Mouse (Mus musculus): ENCODE measurements at regions not wholly inside any gene's neighbourhood (a gene's known extent, or its start where the extent isn't known, plus 50 kb on each side); places are given as distances from the start of the nearest gene placed in this dataset.
"Not testable (repeated sequence)": the region's sequence is repeated elsewhere in the genome, so short reads cannot be mapped to it uniquely, and the experiment has no call there.

DNA sequence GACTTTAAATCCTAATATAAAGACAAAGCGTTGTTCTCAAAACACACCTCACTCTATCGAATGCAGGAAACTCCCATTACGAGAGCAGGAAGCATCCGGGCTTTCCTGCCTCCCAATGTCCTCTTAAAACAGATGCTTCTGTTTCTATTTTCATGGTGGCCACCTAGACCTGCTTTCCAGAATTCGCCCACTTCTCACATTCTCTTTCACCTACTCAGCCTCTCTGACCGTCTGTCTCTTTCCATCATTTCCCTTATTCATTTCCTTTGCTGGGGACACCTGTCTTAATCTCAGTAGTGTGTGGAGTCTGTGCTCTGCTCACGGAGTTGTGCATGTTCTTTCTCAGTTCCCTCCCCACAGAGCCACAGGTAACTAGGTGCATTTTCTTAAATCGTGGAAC is 240.3 kb downstream of the Fam198b start:
- Histone ChIP-seq H3K9ac (ENCODE audit: low read length) (no peak overlapping the region), H3K36me3 (ENCODE audit: control insufficient read depth, insufficient read depth, low read length) (no peaks in the 10 kb centered on the region), H3K27me3 (ENCODE audit: control insufficient read depth, insufficient read depth, low read length) (no peaks in the 10 kb centered on the region), H3K4me1 (ENCODE audit: control insufficient read depth in 2 of 2, insufficient read depth in 2 of 2, low read length in 2 of 2) (no peaks in the 10 kb centered on the region), H3K27ac (replicated peaks in 1 of 2; ENCODE audit: control insufficient read depth in 1 of 2, insufficient read depth in 1 of 2, low read depth in 2 of 2, low read length in 2 of 2) (no peak overlapping the region), H3K4me3 (ENCODE audit: control insufficient read depth in 1 of 2, insufficient read depth in 1 of 2, low read depth in 1 of 2, low read length in 2 of 2) (no peak overlapping the region), H3K9me3 (ENCODE audit: control insufficient read depth, low read length) (no peaks in the 10 kb centered on the region), H3K4me2 (ENCODE audit: low read length) (no peak overlapping the region)
- no peak for ATAC-seq (ENCODE audit: insufficient number of reproducible peaks, insufficient read depth, low FRiP score, low read depth)
- 76% methylated on average over 8 of the region's 8 CpGs for WGBS

DNA sequence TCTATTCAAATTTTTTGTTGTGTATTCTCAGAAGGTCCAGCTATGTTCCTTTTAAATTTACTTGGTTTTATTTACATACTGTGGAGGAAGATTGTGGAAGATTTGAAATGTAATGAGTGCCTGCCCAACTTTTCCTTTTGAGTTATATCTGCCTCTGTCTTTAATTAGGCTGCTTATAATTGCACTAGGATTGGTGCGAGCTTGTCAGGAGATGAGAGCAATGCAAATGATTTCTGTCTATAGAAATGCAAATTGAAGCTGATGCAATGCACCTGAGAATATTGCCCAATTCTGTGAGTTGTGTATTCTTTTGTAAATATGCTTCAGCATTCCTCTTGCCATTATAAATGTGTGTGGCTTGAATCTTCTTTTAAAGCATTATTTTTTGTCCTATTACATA is 257.4 kb downstream of the Fam198b start:
- Histone ChIP-seq H3K4me1 (ENCODE audit: control insufficient read depth in 2 of 2, insufficient read depth in 2 of 2, low read length in 2 of 2) (no peaks in the 10 kb centered on the region), H3K27me3 (ENCODE audit: control insufficient read depth, insufficient read depth, low read length) (no peaks in the 10 kb centered on the region), H3K9ac (ENCODE audit: low read length) (no peak overlapping the region), H3K36me3 (ENCODE audit: control insufficient read depth, insufficient read depth, low read length) (no peaks in the 10 kb centered on the region), H3K4me2 (ENCODE audit: low read length) (no peak overlapping the region), H3K27ac (replicated peaks in 1 of 2; ENCODE audit: control insufficient read depth in 1 of 2, insufficient read depth in 1 of 2, low read depth in 2 of 2, low read length in 2 of 2) (no peak overlapping the region), H3K9me3 (ENCODE audit: control insufficient read depth, low read length) (no peaks in the 10 kb centered on the region), H3K4me3 (ENCODE audit: control insufficient read depth in 1 of 2, insufficient read depth in 1 of 2, low read depth in 1 of 2, low read length in 2 of 2) (no peak overlapping the region)
- 92% methylated on average over 1 of the region's 1 CpGs for WGBS
- no peak for ATAC-seq (ENCODE audit: insufficient number of reproducible peaks, insufficient read depth, low FRiP score, low read depth)

DNA sequence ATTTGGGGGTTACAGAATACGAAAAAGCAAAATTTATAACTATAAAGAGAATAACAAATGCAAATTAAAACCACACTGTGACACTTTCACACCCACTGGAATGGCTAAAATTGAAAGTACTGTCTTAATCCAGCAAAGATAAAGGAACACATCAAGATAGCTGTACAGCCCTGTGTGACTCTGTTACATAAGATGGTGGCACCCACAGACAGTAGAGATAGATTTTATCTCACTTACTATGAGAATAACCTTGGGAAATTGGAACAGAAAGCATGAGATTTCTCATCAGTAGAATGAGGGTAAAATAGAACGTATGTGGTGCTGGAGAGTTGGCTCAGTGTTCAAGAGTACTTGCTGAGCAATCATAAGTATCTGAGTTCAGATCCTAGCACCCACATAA is 276.1 kb downstream of the Fam198b start:
- no peak for ATAC-seq (ENCODE audit: insufficient number of reproducible peaks, insufficient read depth, low FRiP score, low read depth)
- Histone ChIP-seq H3K4me3 (ENCODE audit: control insufficient read depth in 1 of 2, insufficient read depth in 1 of 2, low read depth in 1 of 2, low read length in 2 of 2) (no peak overlapping the region), H3K9me3 (ENCODE audit: control insufficient read depth, low read length) (no peaks in the 10 kb centered on the region), H3K36me3 (ENCODE audit: control insufficient read depth, insufficient read depth, low read length) (no peaks in the 10 kb centered on the region), H3K27ac (replicated peaks in 1 of 2; ENCODE audit: control insufficient read depth in 1 of 2, insufficient read depth in 1 of 2, low read depth in 2 of 2, low read length in 2 of 2) (no peak overlapping the region), H3K4me2 (ENCODE audit: low read length) (no peak overlapping the region), H3K27me3 (ENCODE audit: control insufficient read depth, insufficient read depth, low read length) (no peaks in the 10 kb centered on the region), H3K9ac (ENCODE audit: low read length) (no peak overlapping the region), H3K4me1 (ENCODE audit: control insufficient read depth in 2 of 2, insufficient read depth in 2 of 2, low read length in 2 of 2) (no peaks in the 10 kb centered on the region)
- WGBS: 66% methylated on average over 2 of the region's 2 CpGs

DNA sequence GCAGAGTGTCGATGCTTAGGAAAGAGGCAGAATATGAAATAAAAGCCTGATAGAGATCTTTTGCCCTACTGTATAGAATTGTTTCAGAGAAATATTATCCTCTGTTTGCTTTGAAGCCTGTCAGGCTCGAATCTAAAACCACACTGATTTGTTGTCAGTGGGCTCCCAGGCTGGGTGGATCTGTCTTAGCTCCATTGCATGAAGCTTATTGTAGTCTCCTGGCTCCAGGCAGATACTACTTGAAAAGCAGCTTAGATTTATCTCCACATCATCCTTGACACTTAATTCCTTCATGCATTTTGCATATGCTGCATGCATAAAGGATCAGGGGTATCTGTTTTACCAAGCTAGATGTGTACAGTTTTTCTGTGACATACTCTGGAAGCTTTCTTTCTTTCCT is 297.4 kb downstream of the Fam198b start:
- 57% methylated on average over 2 of the region's 2 CpGs for WGBS
- no peaks in the 10 kb centered on the region for H3K27me3 ChIP-seq (ENCODE audit: control insufficient read depth, insufficient read depth, low read length)
- no peak for ATAC-seq (ENCODE audit: insufficient number of reproducible peaks, insufficient read depth, low FRiP score, low read depth)

DNA sequence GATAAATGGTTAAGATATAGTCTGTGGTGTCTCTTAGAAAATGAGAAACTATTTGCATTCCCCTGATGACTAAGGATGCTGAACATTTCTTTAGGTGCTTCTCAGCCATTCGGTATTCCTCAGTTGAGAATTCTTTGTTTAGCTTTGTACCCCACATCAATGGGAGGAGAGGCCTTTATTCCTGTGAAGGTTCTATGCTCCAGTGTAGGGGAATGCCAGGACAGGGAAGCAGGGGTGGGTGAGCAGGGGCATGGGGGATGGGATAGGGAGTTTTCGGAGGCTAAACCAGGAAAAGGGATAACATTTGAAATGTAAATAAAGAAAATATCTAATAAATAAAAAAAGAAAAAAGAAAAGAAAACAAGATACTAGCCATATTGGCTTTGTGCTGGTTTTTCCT is 297.8 kb downstream of the Fam198b start:
- not testable (repeated sequence) for H3K36me3 ChIP-seq (ENCODE audit: control insufficient read depth, insufficient read depth, low read length); H3K4me3 ChIP-seq (ENCODE audit: control insufficient read depth in 1 of 2, insufficient read depth in 1 of 2, low read depth in 1 of 2, low read length in 2 of 2); H3K9me3 ChIP-seq (ENCODE audit: control insufficient read depth, low read length); H3K27ac ChIP-seq (replicated peaks in 1 of 2; ENCODE audit: control insufficient read depth in 1 of 2, insufficient read depth in 1 of 2, low read depth in 2 of 2, low read length in 2 of 2); H3K4me2 ChIP-seq (ENCODE audit: low read length); H3K27me3 ChIP-seq (ENCODE audit: control insufficient read depth, insufficient read depth, low read length); H3K4me1 ChIP-seq (ENCODE audit: control insufficient read depth in 2 of 2, insufficient read depth in 2 of 2, low read length in 2 of 2); ATAC-seq (ENCODE audit: insufficient number of reproducible peaks, insufficient read depth, low FRiP score, low read depth); H3K9ac ChIP-seq (ENCODE audit: low read length)
- WGBS: 69% methylated on average over 2 of the region's 2 CpGs

More for the DNA sequence above, 297.4 kb downstream of the Fam198b start:
- H3K4me2 ChIP-seq (ENCODE audit: low read length): no peak overlapping the region
- H3K9me3 ChIP-seq (ENCODE audit: control insufficient read depth, low read length): no peaks in the 10 kb centered on the region
- no peak overlapping the region for H3K4me3 ChIP-seq (ENCODE audit: control insufficient read depth in 1 of 2, insufficient read depth in 1 of 2, low read depth in 1 of 2, low read length in 2 of 2)
- H3K36me3 ChIP-seq (ENCODE audit: control insufficient read depth, insufficient read depth, low read length): no peaks in the 10 kb centered on the region
- no peak overlapping the region for H3K27ac ChIP-seq (replicated peaks in 1 of 2; ENCODE audit: control insufficient read depth in 1 of 2, insufficient read depth in 1 of 2, low read depth in 2 of 2, low read length in 2 of 2)
- no peak overlapping the region for H3K9ac ChIP-seq (ENCODE audit: low read length)
- no peaks in the 10 kb centered on the region for H3K4me1 ChIP-seq (ENCODE audit: control insufficient read depth in 2 of 2, insufficient read depth in 2 of 2, low read length in 2 of 2)

DNA sequence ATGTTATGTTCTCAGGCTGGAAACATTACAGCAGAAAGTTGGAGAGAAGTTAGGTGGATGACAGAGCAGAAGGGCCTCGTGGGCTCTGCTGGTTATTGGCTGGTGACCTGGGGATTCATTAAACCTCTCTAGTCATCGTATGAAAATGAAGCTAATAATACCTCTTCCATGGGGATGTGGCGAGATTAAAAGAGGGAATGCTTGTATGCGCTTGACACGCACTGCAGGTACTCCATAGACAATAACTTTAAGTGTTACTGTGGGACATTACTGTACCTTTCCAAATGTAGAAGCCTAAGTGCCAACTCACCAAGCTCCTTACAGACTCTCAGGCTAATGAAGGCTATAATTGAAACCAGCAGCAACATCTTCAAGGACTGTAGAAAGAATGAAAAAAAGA is 303.1 kb downstream of the Fam198b start:
- H3K9me3 ChIP-seq (ENCODE audit: control insufficient read depth, low read length): no peaks in the 10 kb centered on the region
- WGBS: 76% methylated on average over 5 of the region's 5 CpGs

DNA sequence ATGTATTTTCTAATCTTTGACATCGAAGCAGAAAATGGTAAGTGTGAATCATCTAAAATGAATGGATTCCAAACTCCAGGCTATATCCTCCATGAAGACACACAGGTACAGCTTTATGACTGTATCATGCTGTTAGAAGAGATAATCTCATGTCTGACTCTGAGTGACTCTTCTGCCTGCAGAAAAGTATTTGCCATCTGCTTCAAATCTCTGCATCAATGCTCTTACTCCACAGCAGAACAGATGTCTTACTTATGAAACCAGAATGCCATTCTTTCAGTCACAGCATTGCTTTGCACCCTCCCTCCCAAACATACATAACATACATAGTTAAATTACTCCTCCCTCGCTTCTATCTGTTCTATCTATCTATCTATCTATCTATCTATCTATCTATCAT is 316.6 kb downstream of the Fam198b start:
- no peak overlapping the region for H3K27ac ChIP-seq (replicated peaks in 1 of 2; ENCODE audit: control insufficient read depth in 1 of 2, insufficient read depth in 1 of 2, low read depth in 2 of 2, low read length in 2 of 2)
- no peak overlapping the region for H3K4me3 ChIP-seq (ENCODE audit: control insufficient read depth in 1 of 2, insufficient read depth in 1 of 2, low read depth in 1 of 2, low read length in 2 of 2)
- no peaks in the 10 kb centered on the region for H3K36me3 ChIP-seq (ENCODE audit: control insufficient read depth, insufficient read depth, low read length)
- no peak overlapping the region for H3K4me2 ChIP-seq (ENCODE audit: low read length)
- 74% methylated on average over 2 of the region's 2 CpGs for WGBS
- no peaks in the 10 kb centered on the region for H3K4me1 ChIP-seq (ENCODE audit: control insufficient read depth in 2 of 2, insufficient read depth in 2 of 2, low read length in 2 of 2)
- H3K9me3 ChIP-seq (ENCODE audit: control insufficient read depth, low read length): no peaks in the 10 kb centered on the region
- H3K27me3 ChIP-seq (ENCODE audit: control insufficient read depth, insufficient read depth, low read length): no peaks in the 10 kb centered on the region
- no peak for ATAC-seq (ENCODE audit: insufficient number of reproducible peaks, insufficient read depth, low FRiP score, low read depth)
- H3K9ac ChIP-seq (ENCODE audit: low read length): no peak overlapping the region

More for the DNA sequence above, 303.1 kb downstream of the Fam198b start:
- Histone ChIP-seq H3K4me1 (ENCODE audit: control insufficient read depth in 2 of 2, insufficient read depth in 2 of 2, low read length in 2 of 2) (no peaks in the 10 kb centered on the region), H3K27me3 (ENCODE audit: control insufficient read depth, insufficient read depth, low read length) (no peaks in the 10 kb centered on the region), H3K4me3 (ENCODE audit: control insufficient read depth in 1 of 2, insufficient read depth in 1 of 2, low read depth in 1 of 2, low read length in 2 of 2) (no peak overlapping the region), H3K9ac (ENCODE audit: low read length) (no peak overlapping the region), H3K4me2 (ENCODE audit: low read length) (no peak overlapping the region), H3K27ac (replicated peaks in 1 of 2; ENCODE audit: control insufficient read depth in 1 of 2, insufficient read depth in 1 of 2, low read depth in 2 of 2, low read length in 2 of 2) (no peak overlapping the region), H3K36me3 (ENCODE audit: control insufficient read depth, insufficient read depth, low read length) (no peaks in the 10 kb centered on the region)
- ATAC-seq (ENCODE audit: insufficient number of reproducible peaks, insufficient read depth, low FRiP score, low read depth): no peak

DNA sequence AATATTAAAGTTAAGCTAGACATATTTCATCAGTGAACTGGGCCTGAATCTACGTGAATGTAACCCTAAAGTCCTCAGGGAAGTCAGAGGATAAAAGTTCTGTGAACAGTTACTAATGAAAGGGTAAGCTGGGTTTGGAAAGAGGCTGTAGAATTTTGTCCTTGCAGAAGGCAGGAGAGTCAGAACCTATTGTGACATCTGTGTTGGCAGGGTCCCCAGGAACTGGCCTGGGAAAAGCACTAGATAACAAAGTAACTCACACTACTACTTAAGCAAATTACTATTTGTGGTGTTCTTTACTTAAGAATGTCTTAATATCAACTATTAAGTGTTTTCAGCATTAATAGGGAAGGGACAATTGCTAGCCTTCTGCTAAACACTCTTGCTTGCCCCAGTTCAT is 320.5 kb downstream of the Fam198b start:
- no peak overlapping the region for H3K27ac ChIP-seq (replicated peaks in 1 of 2; ENCODE audit: control insufficient read depth in 1 of 2, insufficient read depth in 1 of 2, low read depth in 2 of 2, low read length in 2 of 2)
- WGBS: 61% methylated on average over 1 of the region's 1 CpGs
- H3K4me3 ChIP-seq (ENCODE audit: control insufficient read depth in 1 of 2, insufficient read depth in 1 of 2, low read depth in 1 of 2, low read length in 2 of 2): no peak overlapping the region
- no peaks in the 10 kb centered on the region for H3K27me3 ChIP-seq (ENCODE audit: control insufficient read depth, insufficient read depth, low read length)
- no peaks in the 10 kb centered on the region for H3K36me3 ChIP-seq (ENCODE audit: control insufficient read depth, insufficient read depth, low read length)
- H3K9me3 ChIP-seq (ENCODE audit: control insufficient read depth, low read length): no peaks in the 10 kb centered on the region
- no peak overlapping the region for H3K4me2 ChIP-seq (ENCODE audit: low read length)
- no peak overlapping the region for H3K9ac ChIP-seq (ENCODE audit: low read length)
- H3K4me1 ChIP-seq (ENCODE audit: control insufficient read depth in 2 of 2, insufficient read depth in 2 of 2, low read length in 2 of 2): no peaks in the 10 kb centered on the region
- ATAC-seq (ENCODE audit: insufficient number of reproducible peaks, insufficient read depth, low FRiP score, low read depth): no peak
